Mouse (Mus musculus): Measurements from ENCODE around the gene Nxf1. TPM values are rescaled to one million over a fixed set of nuclear protein-coding genes. Genes with fewer than 3 reads are reported as not detected.
A peak's percentile ranks its signal among the peaks of the same experiment; 100 is the strongest.

Gene Nxf1
- polyA plus RNA-seq, 1 experiment from 2014 or later = 125 TPM

- H3K9ac ChIP-seq = peak within 1 kb of the TSS; percentile 57
- peak within 1 kb of the TSS; percentile 84 for H3K4me2 ChIP-seq (replicated peaks)
- peaks cover 18% of the 10 kb centered on the region for H3K4me1 ChIP-seq (replicated peaks; ENCODE audit: control insufficient read depth, insufficient read depth, low read length)
- H3K9me3 ChIP-seq (ENCODE audit: control insufficient read depth, low read length) = no peaks in the 10 kb centered on the region
- peak within 1 kb of the TSS; percentile 44 for H3K4me3 ChIP-seq (replicated peaks; ENCODE audit: low read length)
- peaks cover 27% of the 10 kb centered on the region for H3K36me3 ChIP-seq (replicated peaks; ENCODE audit: control insufficient read depth, insufficient read depth)
- WGBS = under 1% methylated on average over 30 of the region's 30 CpGs
- H3K27ac ChIP-seq = peak within 1 kb of the TSS; percentile 84
- peak; percentile 98 for ATAC-seq (ENCODE audit: low FRiP score)
- peak; percentile 95 for DNase-seq (ENCODE audit: low spot score)
- H3K27me3 ChIP-seq (ENCODE audit: control insufficient read depth, insufficient read depth, low read length) = no peaks in the 10 kb centered on the region
Measured at GRCm38 (mm10) chr19:8802130-8802821, 45.4 kb downstream of the Nxf1 start, which contains the start of gene Zbtb3. Gene Zbtb3, plus strand, starts transcription at chr19:8802555.

GRCm38 (mm10) chr19:8803204-8803780 is 46.4 kb downstream of the Nxf1 start:
- DNase-seq (ENCODE audit: low spot score) (no peak), ATAC-seq (ENCODE audit: low FRiP score) (no peak)
- no peaks in the 10 kb centered on the region for H3K27me3 ChIP-seq (ENCODE audit: control insufficient read depth, insufficient read depth, low read length)
- H3K9ac ChIP-seq = peak overlapping the region; percentile 22
- H3K4me1 ChIP-seq (replicated peaks; ENCODE audit: control insufficient read depth, insufficient read depth, low read length) = peaks cover 11% of the 10 kb centered on the region; the same call in 1 of the 2 replicates
- H3K36me3 ChIP-seq (replicated peaks; ENCODE audit: control insufficient read depth, insufficient read depth) = peaks cover 37% of the 10 kb centered on the region
- H3K27ac ChIP-seq = no peak overlapping the region
- WGBS = 85% methylated on average over 9 of the region's 9 CpGs
- no peaks in the 10 kb centered on the region for H3K9me3 ChIP-seq (ENCODE audit: control insufficient read depth, low read length)
- H3K4me2 ChIP-seq (replicated peaks) = peak overlapping the region; percentile 84
- H3K4me3 ChIP-seq (replicated peaks; ENCODE audit: low read length) = peak overlapping the region; percentile 44

GRCm38 (mm10) chr19:8803879-8804660 is 47.2 kb downstream of the Nxf1 start:
- Histone ChIP-seq H3K9ac (no peak overlapping the region), H3K27ac (no peak overlapping the region), H3K9me3 (ENCODE audit: control insufficient read depth, low read length) (no peaks in the 10 kb centered on the region), H3K27me3 (ENCODE audit: control insufficient read depth, insufficient read depth, low read length) (no peaks in the 10 kb centered on the region), H3K36me3 (replicated peaks; ENCODE audit: control insufficient read depth, insufficient read depth) (peaks cover 45% of the 10 kb centered on the region), H3K4me2 (replicated peaks) (no peak overlapping the region), H3K4me3 (replicated peaks; ENCODE audit: low read length) (no peak overlapping the region), H3K4me1 (replicated peaks; ENCODE audit: control insufficient read depth, insufficient read depth, low read length) (peaks cover 11% of the 10 kb centered on the region; the same call in 1 of the 2 replicates)
- no peak for DNase-seq (ENCODE audit: low spot score)
- 90% methylated on average over 11 of the region's 11 CpGs for WGBS
- ATAC-seq (ENCODE audit: low FRiP score) = no peak

GRCm38 (mm10) chr19:8806810-8807209 is 49.9 kb downstream of the Nxf1 start:
- H3K4me3 ChIP-seq (replicated peaks; ENCODE audit: low read length) = no peak overlapping the region
- no peak overlapping the region for H3K27ac ChIP-seq
- DNase-seq (ENCODE audit: low spot score) (no peak), ATAC-seq (ENCODE audit: low FRiP score) (no peak)
- H3K36me3 ChIP-seq (replicated peaks; ENCODE audit: control insufficient read depth, insufficient read depth) = peaks cover 66% of the 10 kb centered on the region
- peaks cover 7% of the 10 kb centered on the region; the same call in 1 of the 2 replicates for H3K4me1 ChIP-seq (replicated peaks; ENCODE audit: control insufficient read depth, insufficient read depth, low read length)
- WGBS = 94% methylated on average over 5 of the region's 5 CpGs
- H3K9me3 ChIP-seq (ENCODE audit: control insufficient read depth, low read length) = no peaks in the 10 kb centered on the region
- no peak overlapping the region for H3K4me2 ChIP-seq (replicated peaks)
- H3K9ac ChIP-seq = no peak overlapping the region
- no peaks in the 10 kb centered on the region for H3K27me3 ChIP-seq (ENCODE audit: control insufficient read depth, insufficient read depth, low read length)

- ATAC-seq (ENCODE audit: low FRiP score) = no peak
- Histone ChIP-seq H3K36me3 (replicated peaks; ENCODE audit: control insufficient read depth, insufficient read depth) (peaks cover 45% of the 10 kb centered on the region), H3K4me1 (replicated peaks; ENCODE audit: control insufficient read depth, insufficient read depth, low read length) (peaks cover 22% of the 10 kb centered on the region), H3K9me3 (ENCODE audit: control insufficient read depth, low read length) (no peaks in the 10 kb centered on the region), H3K27ac (no peak overlapping the region), H3K4me3 (replicated peaks; ENCODE audit: low read length) (no peak overlapping the region), H3K27me3 (ENCODE audit: control insufficient read depth, insufficient read depth, low read length) (no peaks in the 10 kb centered on the region), H3K9ac (no peak overlapping the region), H3K4me2 (replicated peaks) (peak overlapping the region; percentile 17; the same call in 1 of the 2 replicates)
- WGBS = 75% methylated on average over 11 of the region's 11 CpGs
- DNase-seq (ENCODE audit: low spot score) = no peak
Measured at GRCm38 (mm10) chr19:8815812-8816211, 58.9 kb downstream of the Nxf1 start.

- Histone ChIP-seq H3K4me1 (replicated peaks; ENCODE audit: control insufficient read depth, insufficient read depth, low read length) (peaks cover 32% of the 10 kb centered on the region), H3K4me2 (replicated peaks) (peak overlapping the region; percentile 76), H3K36me3 (replicated peaks; ENCODE audit: control insufficient read depth, insufficient read depth) (peaks cover 35% of the 10 kb centered on the region), H3K27me3 (ENCODE audit: control insufficient read depth, insufficient read depth, low read length) (no peaks in the 10 kb centered on the region), H3K9me3 (ENCODE audit: control insufficient read depth, low read length) (no peaks in the 10 kb centered on the region), H3K4me3 (replicated peaks; ENCODE audit: low read length) (0 out of 2 replicates have a peak overlapping the region, but pooled peaks have one; percentile 7), H3K9ac (peak overlapping the region; percentile 84), H3K27ac (no peak overlapping the region)
- WGBS = 68% methylated on average over 3 of the region's 3 CpGs
- DNase-seq (ENCODE audit: low spot score) = no peak
- no peak for ATAC-seq (ENCODE audit: low FRiP score)
Measured at GRCm38 (mm10) chr19:8817001-8817400, 60.1 kb downstream of the Nxf1 start.

GRCm38 (mm10) chr19:8818301-8818798 is 61.5 kb downstream of the Nxf1 start:
- no peaks in the 10 kb centered on the region for H3K9me3 ChIP-seq (ENCODE audit: control insufficient read depth, low read length)
- peak overlapping the region; percentile 96 for H3K27ac ChIP-seq
- H3K27me3 ChIP-seq (ENCODE audit: control insufficient read depth, insufficient read depth, low read length) = no peaks in the 10 kb centered on the region
- H3K4me3 ChIP-seq (replicated peaks; ENCODE audit: low read length) = peak overlapping the region; percentile 90
- peak overlapping the region; percentile 76 for H3K4me2 ChIP-seq (replicated peaks)
- WGBS = 32% methylated on average over 14 of the region's 14 CpGs
- H3K9ac ChIP-seq = peak overlapping the region; percentile 84
- peaks cover 45% of the 10 kb centered on the region for H3K4me1 ChIP-seq (replicated peaks; ENCODE audit: control insufficient read depth, insufficient read depth, low read length)
- H3K36me3 ChIP-seq (replicated peaks; ENCODE audit: control insufficient read depth, insufficient read depth) = peaks cover 29% of the 10 kb centered on the region
- DNase-seq (ENCODE audit: low spot score) = no peak
- no peak for ATAC-seq (ENCODE audit: low FRiP score)

GRCm38 (mm10) chr19:8818801-8819595 is 62.1 kb downstream of the Nxf1 start, which contains the start of gene Ttc9c:
Gene Ttc9c, minus strand, starts transcription at chr19:8819333.
- peak within 1 kb of the TSS; percentile 90 for H3K4me3 ChIP-seq (replicated peaks; ENCODE audit: low read length)
- under 1% methylated on average over 33 of the region's 33 CpGs for WGBS
- no peaks in the 10 kb centered on the region for H3K9me3 ChIP-seq (ENCODE audit: control insufficient read depth, low read length)
- peaks cover 30% of the 10 kb centered on the region for H3K36me3 ChIP-seq (replicated peaks; ENCODE audit: control insufficient read depth, insufficient read depth)
- peak within 1 kb of the TSS; percentile 90 for H3K9ac ChIP-seq
- peak within 1 kb of the TSS; percentile 96 for H3K27ac ChIP-seq
- no peaks in the 10 kb centered on the region for H3K27me3 ChIP-seq (ENCODE audit: control insufficient read depth, insufficient read depth, low read length)
- peaks cover 47% of the 10 kb centered on the region for H3K4me1 ChIP-seq (replicated peaks; ENCODE audit: control insufficient read depth, insufficient read depth, low read length)
- ATAC-seq (ENCODE audit: low FRiP score) (peak; percentile 93), DNase-seq (ENCODE audit: low spot score) (peak; percentile 99)
- peak within 1 kb of the TSS; percentile 76 for H3K4me2 ChIP-seq (replicated peaks)

Measured in hindbrain, embryonic 14.5 days (tissue).